Mouse (Mus musculus): ENCODE results near the gene D630023F18Rik. TPM values are rescaled to one million over a fixed set of nuclear protein-coding genes. Genes with fewer than 3 reads are reported as not detected.

D630023F18Rik gene
- polyA plus RNA-seq, 1 experiment from 2014 or later = 0.15 TPM

- H3K4me1 ChIP-seq (replicated peaks; ENCODE audit: control insufficient read depth, insufficient read depth, low read length) = no peaks in the 10 kb centered on the region
- H3K27ac ChIP-seq (ENCODE audit: low read length) = no peak overlapping the region
- no peak overlapping the region for H3K9ac ChIP-seq (ENCODE audit: low read length)
- H3K4me3 ChIP-seq (ENCODE audit: low read length) = no peak overlapping the region
- no peaks in the 10 kb centered on the region for H3K9me3 ChIP-seq (ENCODE audit: control insufficient read depth, low read length)
- H3K27me3 ChIP-seq (ENCODE audit: control insufficient read depth, insufficient read depth, low read depth, low read length) = no peaks in the 10 kb centered on the region
- H3K4me2 ChIP-seq (ENCODE audit: low read depth, low read length) = no peak overlapping the region
- 59% methylated on average over 8 of the region's 8 CpGs for WGBS
- no peaks in the 10 kb centered on the region for H3K36me3 ChIP-seq (ENCODE audit: control insufficient read depth, insufficient read depth, low read length)
- no peak for ATAC-seq (ENCODE audit: low read depth)
Observed at GRCm38 (mm10) chr1:65118150-65118913, 4.7 kb downstream of the D630023F18Rik start.

GRCm38 (mm10) chr1:65113536-65114172 is 9.4 kb downstream of the D630023F18Rik start:
- ATAC-seq (ENCODE audit: low read depth) = peak; percentile 66; the same call in 1 of the 2 replicates
- no peak overlapping the region for H3K4me2 ChIP-seq (ENCODE audit: low read depth, low read length)
- no peaks in the 10 kb centered on the region for H3K27me3 ChIP-seq (ENCODE audit: control insufficient read depth, insufficient read depth, low read depth, low read length)
- WGBS = 89% methylated on average over 5 of the region's 5 CpGs
- H3K4me3 ChIP-seq (ENCODE audit: low read length) = no peak overlapping the region
- no peak overlapping the region for H3K27ac ChIP-seq (ENCODE audit: low read length)
- H3K36me3 ChIP-seq (ENCODE audit: control insufficient read depth, insufficient read depth, low read length) = no peaks in the 10 kb centered on the region
- H3K9me3 ChIP-seq (ENCODE audit: control insufficient read depth, low read length) = no peaks in the 10 kb centered on the region
- H3K4me1 ChIP-seq (replicated peaks; ENCODE audit: control insufficient read depth, insufficient read depth, low read length) = no peaks in the 10 kb centered on the region
- no peak overlapping the region for H3K9ac ChIP-seq (ENCODE audit: low read length)

- peak overlapping the region; percentile 44 for H3K4me2 ChIP-seq (ENCODE audit: low read depth, low read length)
- H3K9ac ChIP-seq (ENCODE audit: low read length) = no peak overlapping the region
- H3K4me3 ChIP-seq (ENCODE audit: low read length) = peak overlapping the region; percentile 23; the same call in 1 of the 2 replicates
- no peaks in the 10 kb centered on the region for H3K4me1 ChIP-seq (replicated peaks; ENCODE audit: control insufficient read depth, insufficient read depth, low read length)
- 50% methylated on average over 14 of the region's 14 CpGs for WGBS
- H3K9me3 ChIP-seq (ENCODE audit: control insufficient read depth, low read length) = no peaks in the 10 kb centered on the region
- H3K27ac ChIP-seq (ENCODE audit: low read length) = no peak overlapping the region
- ATAC-seq (ENCODE audit: low read depth) = no peak
- H3K27me3 ChIP-seq (ENCODE audit: control insufficient read depth, insufficient read depth, low read depth, low read length) = no peaks in the 10 kb centered on the region
- no peaks in the 10 kb centered on the region for H3K36me3 ChIP-seq (ENCODE audit: control insufficient read depth, insufficient read depth, low read length)
Observed at GRCm38 (mm10) chr1:65112807-65113196, 10.2 kb downstream of the D630023F18Rik start.

GRCm38 (mm10) chr1:65112031-65112806 is 10.8 kb downstream of the D630023F18Rik start:
- H3K27ac ChIP-seq (ENCODE audit: low read length) = no peak overlapping the region
- no peaks in the 10 kb centered on the region for H3K36me3 ChIP-seq (ENCODE audit: control insufficient read depth, insufficient read depth, low read length)
- H3K9ac ChIP-seq (ENCODE audit: low read length) = no peak overlapping the region
- no peaks in the 10 kb centered on the region for H3K4me1 ChIP-seq (replicated peaks; ENCODE audit: control insufficient read depth, insufficient read depth, low read length)
- 8% methylated on average over 8 of the region's 8 CpGs for whole genome bisulfite sequencing
- peak overlapping the region; percentile 23; the same call in 1 of the 2 replicates for H3K4me3 ChIP-seq (ENCODE audit: low read length)
- peak overlapping the region; percentile 44 for H3K4me2 ChIP-seq (ENCODE audit: low read depth, low read length)
- H3K9me3 ChIP-seq (ENCODE audit: control insufficient read depth, low read length) = no peaks in the 10 kb centered on the region
- H3K27me3 ChIP-seq (ENCODE audit: control insufficient read depth, insufficient read depth, low read depth, low read length) = no peaks in the 10 kb centered on the region
- peak; percentile 90; the same call in 1 of the 2 replicates for ATAC-seq (ENCODE audit: low read depth)

- H3K27ac ChIP-seq (ENCODE audit: low read length) = no peak overlapping the region
- no peak overlapping the region for H3K9ac ChIP-seq (ENCODE audit: low read length)
- no peaks in the 10 kb centered on the region for H3K4me1 ChIP-seq (replicated peaks; ENCODE audit: control insufficient read depth, insufficient read depth, low read length)
- no peak overlapping the region for H3K4me2 ChIP-seq (ENCODE audit: low read depth, low read length)
- H3K9me3 ChIP-seq (ENCODE audit: control insufficient read depth, low read length) = no peaks in the 10 kb centered on the region
- no peak for ATAC-seq (ENCODE audit: low read depth)
- no peaks in the 10 kb centered on the region for H3K27me3 ChIP-seq (ENCODE audit: control insufficient read depth, insufficient read depth, low read depth, low read length)
- no peak overlapping the region for H3K4me3 ChIP-seq (ENCODE audit: low read length)
- no peaks in the 10 kb centered on the region for H3K36me3 ChIP-seq (ENCODE audit: control insufficient read depth, insufficient read depth, low read length)
- 70% methylated on average over 25 of the region's 25 CpGs for WGBS
Observed at GRCm38 (mm10) chr1:65109756-65110435, 13.1 kb downstream of the D630023F18Rik start.

GRCm38 (mm10) chr1:65109196-65109595 is 13.8 kb downstream of the D630023F18Rik start:
- Histone ChIP-seq H3K27me3 (ENCODE audit: control insufficient read depth, insufficient read depth, low read depth, low read length) (no peaks in the 10 kb centered on the region), H3K36me3 (ENCODE audit: control insufficient read depth, insufficient read depth, low read length) (no peaks in the 10 kb centered on the region), H3K9ac (ENCODE audit: low read length) (no peak overlapping the region)

GRCm38 (mm10) chr1:65107654-65108279 is 15.2 kb downstream of the D630023F18Rik start:
- no peaks in the 10 kb centered on the region for H3K36me3 ChIP-seq (ENCODE audit: control insufficient read depth, insufficient read depth, low read length)
- ATAC-seq (ENCODE audit: low read depth) = no peak
- H3K27ac ChIP-seq (ENCODE audit: low read length) = no peak overlapping the region
- no peaks in the 10 kb centered on the region for H3K9me3 ChIP-seq (ENCODE audit: control insufficient read depth, low read length)
- no peak overlapping the region for H3K9ac ChIP-seq (ENCODE audit: low read length)
- H3K27me3 ChIP-seq (ENCODE audit: control insufficient read depth, insufficient read depth, low read depth, low read length) = no peaks in the 10 kb centered on the region
- no peak overlapping the region for H3K4me3 ChIP-seq (ENCODE audit: low read length)
- no peak overlapping the region for H3K4me2 ChIP-seq (ENCODE audit: low read depth, low read length)
- no peaks in the 10 kb centered on the region for H3K4me1 ChIP-seq (replicated peaks; ENCODE audit: control insufficient read depth, insufficient read depth, low read length)
- 86% methylated on average over 10 of the region's 10 CpGs for WGBS

More at GRCm38 (mm10) chr1:65109196-65109595, 13.8 kb downstream of the D630023F18Rik start:
- H3K4me1 ChIP-seq (replicated peaks; ENCODE audit: control insufficient read depth, insufficient read depth, low read length) = no peaks in the 10 kb centered on the region
- H3K27ac ChIP-seq (ENCODE audit: low read length) = no peak overlapping the region
- H3K4me3 ChIP-seq (ENCODE audit: low read length) = no peak overlapping the region
- H3K9me3 ChIP-seq (ENCODE audit: control insufficient read depth, low read length) = no peaks in the 10 kb centered on the region
- WGBS = 86% methylated on average over 8 of the region's 8 CpGs
- ATAC-seq (ENCODE audit: low read depth) = no peak
- H3K4me2 ChIP-seq (ENCODE audit: low read depth, low read length) = no peak overlapping the region

- H3K4me1 ChIP-seq (replicated peaks; ENCODE audit: control insufficient read depth, insufficient read depth, low read length) = no peaks in the 10 kb centered on the region
- no peak within 1 kb of the TSS for H3K4me3 ChIP-seq (ENCODE audit: low read length)
- no peaks in the 10 kb centered on the region for H3K9me3 ChIP-seq (ENCODE audit: control insufficient read depth, low read length)
- no peak within 1 kb of the TSS for H3K27ac ChIP-seq (ENCODE audit: low read length)
- 86% methylated on average over 11 of the region's 11 CpGs for WGBS
- ATAC-seq (ENCODE audit: low read depth) = no peak
- H3K4me2 ChIP-seq (ENCODE audit: low read depth, low read length) = no peak within 1 kb of the TSS
- no peaks in the 10 kb centered on the region for H3K36me3 ChIP-seq (ENCODE audit: control insufficient read depth, insufficient read depth, low read length)
- no peaks in the 10 kb centered on the region for H3K27me3 ChIP-seq (ENCODE audit: control insufficient read depth, insufficient read depth, low read depth, low read length)
- H3K9ac ChIP-seq (ENCODE audit: low read length) = no peak within 1 kb of the TSS
Observed at GRCm38 (mm10) chr1:65103273-65103672, 19.7 kb downstream of the D630023F18Rik start, which contains the start of gene Cryga. TSS of gene Cryga (minus strand) at chr1:65103373.

Measured in lung, embryonic 16.5 days (tissue).